Mouse (Mus musculus): Measurements from ENCODE around the gene Dnaic1. TPM values are rescaled to one million over a fixed set of nuclear protein-coding genes. Genes with fewer than 3 reads are reported as not detected.
A peak's percentile ranks its signal among the peaks of the same experiment; 100 is the strongest.

Dnaic1 gene
- polyA plus RNA-seq (2015; fragmentation: Nextera tagmentation; extraction: Ambion mirVana): 4.7 and 5.1 TPM in 2 replicates

GRCm38 (mm10) chr4:41569411-41569885 lies at the start of gene Dnaic1, which contains the start of gene Fam219a:
Gene Dnaic1 (plus strand): TSS chr4:41569775.
Gene Fam219a (minus strand): TSS chr4:41569538.
- peak; percentile 98 for ATAC-seq (ENCODE audit: insufficient read depth, low FRiP score)

GRCm38 (mm10) chr4:41520641-41521040 lies 48.9 kb upstream of the Dnaic1 start:
- ATAC-seq (ENCODE audit: insufficient read depth, low FRiP score): no peak
- Histone ChIP-seq H3K4me1 (ENCODE audit: control insufficient read depth, insufficient read depth, low read length) (no peaks in the 10 kb centered on the region), H3K9ac (ENCODE audit: low read length) (no peak overlapping the region; the same call in 1 of the 2 replicates), H3K4me2 (ENCODE audit: low read depth, low read length) (no peak overlapping the region), H3K27me3 (ENCODE audit: control insufficient read depth, insufficient read depth, low read length) (no peaks in the 10 kb centered on the region; the same call in none of the 2 replicates), H3K27ac (ENCODE audit: low read length) (no peak overlapping the region), H3K9me3 (replicated peaks; ENCODE audit: control insufficient read depth, low read length) (no peaks in the 10 kb centered on the region), H3K36me3 (ENCODE audit: control insufficient read depth, insufficient read depth, low read length) (no peaks in the 10 kb centered on the region), H3K4me3 (replicated peaks; ENCODE audit: low read length) (no peak overlapping the region)
- 28% methylated on average over 14 of the region's 14 CpGs for WGBS

More at GRCm38 (mm10) chr4:41569411-41569885, at the start of gene Dnaic1, which contains the start of gene Fam219a:
- H3K36me3 ChIP-seq (ENCODE audit: control insufficient read depth, insufficient read depth, low read length): no peaks in the 10 kb centered on the region
- H3K4me1 ChIP-seq (ENCODE audit: control insufficient read depth, insufficient read depth, low read length): peaks cover 5% of the 10 kb centered on the region; the same call in 1 of the 2 replicates
- peak within 1 kb of the TSS; percentile 44; the same call in 1 of the 2 replicates for H3K27ac ChIP-seq (ENCODE audit: low read length)
- no peaks in the 10 kb centered on the region for H3K9me3 ChIP-seq (replicated peaks; ENCODE audit: control insufficient read depth, low read length)
- H3K27me3 ChIP-seq (ENCODE audit: control insufficient read depth, insufficient read depth, low read length): peaks cover 5% of the 10 kb centered on the region; the same call in 1 of the 2 replicates
- H3K9ac ChIP-seq (ENCODE audit: low read length): peak within 1 kb of the TSS; percentile 80
- peak within 1 kb of the TSS; percentile 93 for H3K4me2 ChIP-seq (ENCODE audit: low read depth, low read length)
- H3K4me3 ChIP-seq (replicated peaks; ENCODE audit: low read length): peak within 1 kb of the TSS; percentile 75
- WGBS: under 1% methylated on average over 41 of the region's 41 CpGs

GRCm38 (mm10) chr4:41522136-41522535 lies 47.4 kb upstream of the Dnaic1 start:
- Histone ChIP-seq H3K36me3 (ENCODE audit: control insufficient read depth, insufficient read depth, low read length) (no peaks in the 10 kb centered on the region), H3K4me2 (ENCODE audit: low read depth, low read length) (no peak overlapping the region), H3K27ac (ENCODE audit: low read length) (no peak overlapping the region), H3K27me3 (ENCODE audit: control insufficient read depth, insufficient read depth, low read length) (no peaks in the 10 kb centered on the region; the same call in none of the 2 replicates), H3K4me3 (replicated peaks; ENCODE audit: low read length) (no peak overlapping the region), H3K9me3 (replicated peaks; ENCODE audit: control insufficient read depth, low read length) (no peaks in the 10 kb centered on the region), H3K4me1 (ENCODE audit: control insufficient read depth, insufficient read depth, low read length) (no peaks in the 10 kb centered on the region), H3K9ac (ENCODE audit: low read length) (no peak overlapping the region)
- 83% methylated on average over 6 of the region's 6 CpGs for whole genome bisulfite sequencing
- ATAC-seq (ENCODE audit: insufficient read depth, low FRiP score): no peak

GRCm38 (mm10) chr4:41522788-41523187 lies 46.8 kb upstream of the Dnaic1 start:
- 40% methylated on average over 5 of the region's 5 CpGs for WGBS
- no peak overlapping the region for H3K27ac ChIP-seq (ENCODE audit: low read length)
- ATAC-seq (ENCODE audit: insufficient read depth, low FRiP score): no peak

GRCm38 (mm10) chr4:41523839-41524238 lies 45.7 kb upstream of the Dnaic1 start:
- Histone ChIP-seq H3K4me1 (ENCODE audit: control insufficient read depth, insufficient read depth, low read length) (no peaks in the 10 kb centered on the region; the same call in 1 of the 2 replicates), H3K9me3 (replicated peaks; ENCODE audit: control insufficient read depth, low read length) (no peaks in the 10 kb centered on the region), H3K36me3 (ENCODE audit: control insufficient read depth, insufficient read depth, low read length) (no peaks in the 10 kb centered on the region), H3K4me2 (ENCODE audit: low read depth, low read length) (no peak overlapping the region), H3K27ac (ENCODE audit: low read length) (no peak overlapping the region), H3K9ac (ENCODE audit: low read length) (no peak overlapping the region), H3K4me3 (replicated peaks; ENCODE audit: low read length) (no peak overlapping the region), H3K27me3 (ENCODE audit: control insufficient read depth, insufficient read depth, low read length) (no peaks in the 10 kb centered on the region; the same call in none of the 2 replicates)
- ATAC-seq (ENCODE audit: insufficient read depth, low FRiP score): no peak
- 75% methylated on average over 7 of the region's 7 CpGs for WGBS

More at GRCm38 (mm10) chr4:41522788-41523187, 46.8 kb upstream of the Dnaic1 start:
- H3K4me1 ChIP-seq (ENCODE audit: control insufficient read depth, insufficient read depth, low read length): no peaks in the 10 kb centered on the region
- H3K4me2 ChIP-seq (ENCODE audit: low read depth, low read length): no peak overlapping the region
- H3K27me3 ChIP-seq (ENCODE audit: control insufficient read depth, insufficient read depth, low read length): no peaks in the 10 kb centered on the region; the same call in none of the 2 replicates
- no peak overlapping the region for H3K9ac ChIP-seq (ENCODE audit: low read length)
- H3K4me3 ChIP-seq (replicated peaks; ENCODE audit: low read length): no peak overlapping the region
- no peaks in the 10 kb centered on the region for H3K36me3 ChIP-seq (ENCODE audit: control insufficient read depth, insufficient read depth, low read length)
- H3K9me3 ChIP-seq (replicated peaks; ENCODE audit: control insufficient read depth, low read length): no peaks in the 10 kb centered on the region

- no peaks in the 10 kb centered on the region; the same call in 1 of the 2 replicates for H3K4me1 ChIP-seq (ENCODE audit: control insufficient read depth, insufficient read depth, low read length)
- H3K9me3 ChIP-seq (replicated peaks; ENCODE audit: control insufficient read depth, low read length): no peaks in the 10 kb centered on the region
- H3K4me2 ChIP-seq (ENCODE audit: low read depth, low read length): no peak overlapping the region
- no peak overlapping the region for H3K27ac ChIP-seq (ENCODE audit: low read length)
- ATAC-seq (ENCODE audit: insufficient read depth, low FRiP score): no peak
- H3K9ac ChIP-seq (ENCODE audit: low read length): no peak overlapping the region
- H3K36me3 ChIP-seq (ENCODE audit: control insufficient read depth, insufficient read depth, low read length): no peaks in the 10 kb centered on the region
- no peaks in the 10 kb centered on the region; the same call in none of the 2 replicates for H3K27me3 ChIP-seq (ENCODE audit: control insufficient read depth, insufficient read depth, low read length)
- H3K4me3 ChIP-seq (replicated peaks; ENCODE audit: low read length): no peak overlapping the region
- 65% methylated on average over 9 of the region's 9 CpGs for WGBS
Measured at GRCm38 (mm10) chr4:41524829-41525228, 44.7 kb upstream of the Dnaic1 start.

- no peak overlapping the region for H3K4me3 ChIP-seq (replicated peaks; ENCODE audit: low read length)
- no peak overlapping the region for H3K4me2 ChIP-seq (ENCODE audit: low read depth, low read length)
- WGBS: 64% methylated on average over 7 of the region's 7 CpGs
- no peaks in the 10 kb centered on the region; the same call in 1 of the 2 replicates for H3K4me1 ChIP-seq (ENCODE audit: control insufficient read depth, insufficient read depth, low read length)
- H3K36me3 ChIP-seq (ENCODE audit: control insufficient read depth, insufficient read depth, low read length): no peaks in the 10 kb centered on the region
- H3K9ac ChIP-seq (ENCODE audit: low read length): no peak overlapping the region
- H3K9me3 ChIP-seq (replicated peaks; ENCODE audit: control insufficient read depth, low read length): no peaks in the 10 kb centered on the region
- no peaks in the 10 kb centered on the region; the same call in 1 of the 2 replicates for H3K27me3 ChIP-seq (ENCODE audit: control insufficient read depth, insufficient read depth, low read length)
- no peak overlapping the region for H3K27ac ChIP-seq (ENCODE audit: low read length)
- ATAC-seq (ENCODE audit: insufficient read depth, low FRiP score): no peak
Measured at GRCm38 (mm10) chr4:41526553-41526952, 43.0 kb upstream of the Dnaic1 start.

- Histone ChIP-seq H3K36me3 (ENCODE audit: control insufficient read depth, insufficient read depth, low read length) (no peaks in the 10 kb centered on the region), H3K27me3 (ENCODE audit: control insufficient read depth, insufficient read depth, low read length) (no peaks in the 10 kb centered on the region; the same call in 1 of the 2 replicates), H3K4me1 (ENCODE audit: control insufficient read depth, insufficient read depth, low read length) (no peaks in the 10 kb centered on the region; the same call in 1 of the 2 replicates), H3K4me3 (replicated peaks; ENCODE audit: low read length) (no peak overlapping the region), H3K9ac (ENCODE audit: low read length) (no peak overlapping the region), H3K4me2 (ENCODE audit: low read depth, low read length) (no peak overlapping the region), H3K9me3 (replicated peaks; ENCODE audit: control insufficient read depth, low read length) (no peaks in the 10 kb centered on the region), H3K27ac (ENCODE audit: low read length) (no peak overlapping the region)
- WGBS: 50% methylated on average over 13 of the region's 13 CpGs
- no peak for ATAC-seq (ENCODE audit: insufficient read depth, low FRiP score)
Measured at GRCm38 (mm10) chr4:41527076-41527475, 42.5 kb upstream of the Dnaic1 start.

- no peaks in the 10 kb centered on the region; the same call in 1 of the 2 replicates for H3K27me3 ChIP-seq (ENCODE audit: control insufficient read depth, insufficient read depth, low read length)
- H3K9me3 ChIP-seq (replicated peaks; ENCODE audit: control insufficient read depth, low read length): no peaks in the 10 kb centered on the region
- H3K4me2 ChIP-seq (ENCODE audit: low read depth, low read length): no peak overlapping the region
- no peak for ATAC-seq (ENCODE audit: insufficient read depth, low FRiP score)
- no peak overlapping the region for H3K27ac ChIP-seq (ENCODE audit: low read length)
- H3K4me1 ChIP-seq (ENCODE audit: control insufficient read depth, insufficient read depth, low read length): no peaks in the 10 kb centered on the region; the same call in 1 of the 2 replicates
- no peak overlapping the region for H3K9ac ChIP-seq (ENCODE audit: low read length)
- no peaks in the 10 kb centered on the region for H3K36me3 ChIP-seq (ENCODE audit: control insufficient read depth, insufficient read depth, low read length)
- no peak overlapping the region for H3K4me3 ChIP-seq (replicated peaks; ENCODE audit: low read length)
- 27% methylated on average over 8 of the region's 8 CpGs for WGBS
Measured at GRCm38 (mm10) chr4:41527996-41528395, 41.6 kb upstream of the Dnaic1 start.

Data from stomach, embryonic 16.5 days (tissue).